Mouse (Mus musculus): ENCODE measurements at regions not wholly inside any gene's neighbourhood (a gene's known extent, or its start where the extent isn't known, plus 50 kb on each side); places are given as distances from the start of the nearest gene placed in this dataset.

- TF ChIP-seq POLR2A (IDR thresholded peaks at IDR 0.05; ENCODE audit: insufficient read depth, low read depth, low read length) (no peak), CTCF (IDR thresholded peaks at IDR 0.05) (no peak), EP300 (IDR thresholded peaks at IDR 0.05; ENCODE audit: insufficient read depth, low read depth, low read length) (no peak)
Observed at GRCm38 (mm10) chr1:36015210-36015609, 53.0 kb upstream of the Hs6st1 start.

All from heart, adult 2 months (tissue).